Mouse (Mus musculus): ENCODE results near the gene Agap2. TPM values are rescaled to one million over a fixed set of nuclear protein-coding genes. Genes with fewer than 3 reads are reported as not detected.
A peak's percentile ranks its signal among the peaks of the same experiment; 100 is the strongest.

Gene Agap2
- polyA plus RNA-seq, 1 experiment from 2014 or later = 0.07 TPM

DNA sequence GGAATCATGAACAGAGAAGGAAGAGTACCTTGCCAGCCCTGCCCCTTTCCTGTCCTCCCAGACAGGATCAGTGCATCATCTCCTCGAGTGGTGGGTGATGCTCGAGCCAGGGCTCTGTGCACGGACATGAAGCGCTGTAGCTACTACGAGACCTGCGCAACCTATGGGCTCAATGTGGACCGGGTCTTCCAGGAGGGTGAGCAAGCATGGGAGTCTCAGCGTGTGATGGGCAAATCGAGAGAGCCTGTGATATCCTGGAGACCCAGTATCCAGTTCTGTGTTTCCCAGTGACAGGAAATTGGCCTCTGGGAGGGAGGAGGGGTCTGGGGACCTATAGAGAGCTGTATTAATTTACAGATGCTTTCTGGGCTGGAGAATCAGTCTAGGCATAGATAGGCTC lies 10.0 kb downstream of the Agap2 start:
- WGBS = 81% methylated on average over 9 of the region's 9 CpGs
- no peak overlapping the region for H3K4me2 ChIP-seq (replicated peaks; ENCODE audit: low read depth, low read length)
- no peaks in the 10 kb centered on the region for H3K36me3 ChIP-seq (ENCODE audit: control insufficient read depth, insufficient read depth, low read length)
- no peaks in the 10 kb centered on the region for H3K9me3 ChIP-seq (ENCODE audit: control insufficient read depth, low read length)
- no peak overlapping the region for H3K4me3 ChIP-seq (ENCODE audit: low read length)
- H3K9ac ChIP-seq (ENCODE audit: low read depth, low read length) = no peak overlapping the region
- H3K27ac ChIP-seq (ENCODE audit: low read depth, low read length) = no peak overlapping the region
- peaks cover 51% of the 10 kb centered on the region for H3K27me3 ChIP-seq (ENCODE audit: control insufficient read depth, insufficient read depth, low read length)
- ATAC-seq (ENCODE audit: low FRiP score, low TSS enrichment) = no peak
- H3K4me1 ChIP-seq (ENCODE audit: control insufficient read depth, insufficient read depth, low read length) = peaks cover 13% of the 10 kb centered on the region

GRCm38 (mm10) chr10:127085633-127086032 lies 10.5 kb downstream of the Agap2 start:
- Histone ChIP-seq H3K36me3 (ENCODE audit: control insufficient read depth, insufficient read depth, low read length) (no peaks in the 10 kb centered on the region), H3K27ac (ENCODE audit: low read depth, low read length) (no peak overlapping the region), H3K9ac (ENCODE audit: low read depth, low read length) (no peak overlapping the region), H3K9me3 (ENCODE audit: control insufficient read depth, low read length) (no peaks in the 10 kb centered on the region), H3K4me3 (ENCODE audit: low read length) (no peak overlapping the region), H3K4me1 (ENCODE audit: control insufficient read depth, insufficient read depth, low read length) (peaks cover 12% of the 10 kb centered on the region), H3K27me3 (ENCODE audit: control insufficient read depth, insufficient read depth, low read length) (peaks cover 51% of the 10 kb centered on the region), H3K4me2 (replicated peaks; ENCODE audit: low read depth, low read length) (no peak overlapping the region)
- WGBS = 67% methylated on average over 6 of the region's 6 CpGs
- ATAC-seq (ENCODE audit: low FRiP score, low TSS enrichment) = no peak

- 0 out of 2 replicates have a peak, but pooled peaks cover 11% of the 10 kb centered on the region for H3K4me1 ChIP-seq (ENCODE audit: control insufficient read depth, insufficient read depth, low read length)
- no peaks in the 10 kb centered on the region; the same call in 1 of the 2 replicates for H3K36me3 ChIP-seq (ENCODE audit: control insufficient read depth, insufficient read depth, low read length)
- peaks cover 45% of the 10 kb centered on the region for H3K27me3 ChIP-seq (ENCODE audit: control insufficient read depth, insufficient read depth, low read length)
- no peak overlapping the region for H3K27ac ChIP-seq (ENCODE audit: low read depth, low read length)
- peak; percentile 37 for ATAC-seq (ENCODE audit: low FRiP score, low TSS enrichment)
- H3K4me2 ChIP-seq (replicated peaks; ENCODE audit: low read depth, low read length) = peak overlapping the region; percentile 24
- no peaks in the 10 kb centered on the region for H3K9me3 ChIP-seq (ENCODE audit: control insufficient read depth, low read length)
- WGBS = 7% methylated on average over 55 of the region's 57 CpGs
- H3K4me3 ChIP-seq (ENCODE audit: low read length) = peak overlapping the region; percentile 26
- no peak overlapping the region for H3K9ac ChIP-seq (ENCODE audit: low read depth, low read length)
Measured at GRCm38 (mm10) chr10:127090560-127091411, 15.7 kb downstream of the Agap2 start.

DNA sequence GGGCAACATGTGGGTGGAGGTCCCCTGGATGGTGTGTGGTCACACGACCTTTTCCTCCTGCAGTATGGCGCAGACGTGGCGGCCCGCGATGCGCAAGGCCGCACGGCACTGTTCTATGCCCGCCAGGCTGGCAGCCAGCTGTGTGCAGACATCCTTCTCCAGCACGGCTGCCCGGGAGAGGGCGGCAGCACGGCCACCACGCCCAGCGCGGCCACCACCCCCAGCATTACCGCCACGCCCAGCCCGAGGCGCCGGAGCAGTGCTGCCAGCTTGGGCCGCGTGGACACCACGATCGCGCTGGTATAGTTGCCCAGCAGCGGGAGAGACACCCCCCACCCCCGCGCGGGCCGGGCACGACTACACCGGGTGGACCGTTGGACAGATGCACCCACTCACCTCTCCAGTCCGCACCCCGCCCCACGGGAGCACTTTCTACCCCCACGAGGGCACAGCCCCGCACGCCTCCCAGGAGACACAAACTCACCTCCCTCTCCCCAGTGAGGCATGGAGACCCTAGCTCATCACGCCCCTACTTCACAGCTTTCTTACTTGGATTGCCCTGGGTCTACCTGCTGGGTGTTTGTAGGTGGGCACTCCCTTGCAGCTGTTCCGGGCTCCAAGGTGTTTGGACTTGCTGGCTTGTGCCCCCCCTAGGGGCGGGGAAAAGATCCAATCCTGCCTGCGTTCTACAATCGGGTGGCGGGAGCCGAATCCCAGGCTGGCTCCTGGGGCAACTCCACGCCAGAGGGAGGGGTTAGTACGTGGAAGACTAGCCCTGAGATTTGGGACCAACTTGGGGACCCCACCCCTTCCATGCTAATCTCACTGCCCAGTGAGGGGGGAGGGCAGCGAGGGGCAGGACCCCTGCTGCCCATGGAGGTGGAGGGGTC lies 16.7 kb downstream of the Agap2 start:
- Histone ChIP-seq H3K4me1 (ENCODE audit: control insufficient read depth, insufficient read depth, low read length) (0 out of 2 replicates have a peak, but pooled peaks cover 11% of the 10 kb centered on the region), H3K4me2 (replicated peaks; ENCODE audit: low read depth, low read length) (peak overlapping the region; percentile 24), H3K36me3 (ENCODE audit: control insufficient read depth, insufficient read depth, low read length) (no peaks in the 10 kb centered on the region; the same call in 1 of the 2 replicates), H3K9ac (ENCODE audit: low read depth, low read length) (no peak overlapping the region), H3K4me3 (ENCODE audit: low read length) (peak overlapping the region; percentile 26), H3K9me3 (ENCODE audit: control insufficient read depth, low read length) (no peaks in the 10 kb centered on the region), H3K27me3 (ENCODE audit: control insufficient read depth, insufficient read depth, low read length) (peaks cover 45% of the 10 kb centered on the region), H3K27ac (ENCODE audit: low read depth, low read length) (no peak overlapping the region)
- ATAC-seq (ENCODE audit: low FRiP score, low TSS enrichment) = no peak
- 8% methylated on average over 51 of the region's 51 CpGs for WGBS

- Histone ChIP-seq H3K9me3 (ENCODE audit: control insufficient read depth, low read length) (no peaks in the 10 kb centered on the region), H3K9ac (ENCODE audit: low read depth, low read length) (no peak overlapping the region), H3K27me3 (ENCODE audit: control insufficient read depth, insufficient read depth, low read length) (peaks cover 45% of the 10 kb centered on the region), H3K4me2 (replicated peaks; ENCODE audit: low read depth, low read length) (no peak overlapping the region), H3K27ac (ENCODE audit: low read depth, low read length) (no peak overlapping the region), H3K4me3 (ENCODE audit: low read length) (no peak overlapping the region), H3K36me3 (ENCODE audit: control insufficient read depth, insufficient read depth, low read length) (peaks cover 4% of the 10 kb centered on the region), H3K4me1 (ENCODE audit: control insufficient read depth, insufficient read depth, low read length) (0 out of 2 replicates have a peak, but pooled peaks cover 11% of the 10 kb centered on the region)
- ATAC-seq (ENCODE audit: low FRiP score, low TSS enrichment) = no peak
- 50% methylated on average over 3 of the region's 4 CpGs for WGBS
Measured at GRCm38 (mm10) chr10:127092742-127093141, 17.7 kb downstream of the Agap2 start.

GRCm38 (mm10) chr10:127094382-127094802 lies 19.3 kb downstream of the Agap2 start:
- no peak for ATAC-seq (ENCODE audit: low FRiP score, low TSS enrichment)
- no peak overlapping the region for H3K4me2 ChIP-seq (replicated peaks; ENCODE audit: low read depth, low read length)

DNA sequence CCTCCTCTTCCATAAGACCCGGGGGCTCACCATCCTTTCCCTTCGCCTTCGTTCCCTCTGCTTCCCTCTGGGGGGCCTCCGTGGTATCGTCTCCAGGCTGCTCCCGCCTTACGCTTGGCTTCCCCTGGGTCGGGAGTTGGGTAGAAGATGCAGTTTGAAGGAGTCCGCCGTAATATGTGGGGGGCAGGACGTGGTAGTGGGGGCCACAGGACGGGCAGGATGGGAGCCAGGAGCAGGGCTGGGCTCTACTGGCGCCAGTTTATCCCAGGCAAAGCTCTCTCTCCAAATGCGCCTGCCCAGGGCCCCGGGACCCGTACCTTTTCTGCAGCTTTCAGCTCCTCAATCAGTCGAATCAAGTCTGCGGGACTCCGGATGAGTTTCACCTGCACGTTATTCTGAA lies 23.4 kb downstream of the Agap2 start:
- peaks cover 20% of the 10 kb centered on the region for H3K36me3 ChIP-seq (ENCODE audit: control insufficient read depth, insufficient read depth, low read length)

More at GRCm38 (mm10) chr10:127094382-127094802, 19.3 kb downstream of the Agap2 start:
- no peak overlapping the region for H3K27ac ChIP-seq (ENCODE audit: low read depth, low read length)
- 0 out of 2 replicates have a peak, but pooled peaks cover 11% of the 10 kb centered on the region for H3K4me1 ChIP-seq (ENCODE audit: control insufficient read depth, insufficient read depth, low read length)
- H3K36me3 ChIP-seq (ENCODE audit: control insufficient read depth, insufficient read depth, low read length) = peaks cover 20% of the 10 kb centered on the region
- H3K9ac ChIP-seq (ENCODE audit: low read depth, low read length) = no peak overlapping the region
- no peak overlapping the region for H3K4me3 ChIP-seq (ENCODE audit: low read length)
- 60% methylated on average over 7 of the region's 7 CpGs for WGBS
- H3K27me3 ChIP-seq (ENCODE audit: control insufficient read depth, insufficient read depth, low read length) = peaks cover 34% of the 10 kb centered on the region
- no peaks in the 10 kb centered on the region for H3K9me3 ChIP-seq (ENCODE audit: control insufficient read depth, low read length)

GRCm38 (mm10) chr10:127099191-127099590 lies 24.1 kb downstream of the Agap2 start:
- WGBS = 84% methylated on average over 10 of the region's 10 CpGs
- Histone ChIP-seq H3K4me1 (ENCODE audit: control insufficient read depth, insufficient read depth, low read length) (no peaks in the 10 kb centered on the region), H3K4me3 (ENCODE audit: low read length) (no peak overlapping the region), H3K27ac (ENCODE audit: low read depth, low read length) (no peak overlapping the region), H3K9me3 (ENCODE audit: control insufficient read depth, low read length) (no peaks in the 10 kb centered on the region), H3K27me3 (ENCODE audit: control insufficient read depth, insufficient read depth, low read length) (no peaks in the 10 kb centered on the region), H3K9ac (ENCODE audit: low read depth, low read length) (no peak overlapping the region), H3K4me2 (replicated peaks; ENCODE audit: low read depth, low read length) (no peak overlapping the region), H3K36me3 (ENCODE audit: control insufficient read depth, insufficient read depth, low read length) (peaks cover 20% of the 10 kb centered on the region)
- no peak for ATAC-seq (ENCODE audit: low FRiP score, low TSS enrichment)

More for the DNA sequence above, 23.4 kb downstream of the Agap2 start:
- Histone ChIP-seq H3K9ac (ENCODE audit: low read depth, low read length) (no peak overlapping the region), H3K27me3 (ENCODE audit: control insufficient read depth, insufficient read depth, low read length) (no peaks in the 10 kb centered on the region), H3K4me3 (ENCODE audit: low read length) (no peak overlapping the region), H3K4me2 (replicated peaks; ENCODE audit: low read depth, low read length) (no peak overlapping the region), H3K4me1 (ENCODE audit: control insufficient read depth, insufficient read depth, low read length) (no peaks in the 10 kb centered on the region), H3K9me3 (ENCODE audit: control insufficient read depth, low read length) (no peaks in the 10 kb centered on the region), H3K27ac (ENCODE audit: low read depth, low read length) (no peak overlapping the region)
- WGBS = 80% methylated on average over 20 of the region's 20 CpGs
- no peak for ATAC-seq (ENCODE audit: low FRiP score, low TSS enrichment)
